Mouse (Mus musculus) forebrain, embryonic 10.5 days (tissue): Measurements from ENCODE around the gene Nrg4. TPM values are rescaled to one million over a fixed set of nuclear protein-coding genes. Genes with fewer than 3 reads are reported as not detected.

ENCODE experiments used
- DNase-seq: peaks from one replicate; pipeline ENCODE4 v3.0.0-alpha.2; 2017; ENCODE audit warnings: low spot score; ENCODE audit errors: extremely low spot score
- H3K27ac ChIP-seq: fragments of 300-500 bp; sonication (generic); 2 replicates; pipeline ENCODE4 v1.5.1; 2016; ENCODE audit warnings: mild to moderate bottlenecking
- H3K27me3 ChIP-seq: fragments of 300-500 bp; sonication (generic); 2 replicates; pipeline ENCODE4 v1.6.1; 2016; ENCODE audit warnings: mild to moderate bottlenecking; ENCODE audit not compliant: poor library complexity, severe bottlenecking
- H3K36me3 ChIP-seq: fragments of 300-500 bp; sonication (generic); replicated peaks from 2 replicates; pipeline ENCODE4 v1.6.1; 2016; ENCODE audit warnings: mild to moderate bottlenecking, moderate library complexity
- H3K4me1 ChIP-seq: fragments of 300-500 bp; sonication (generic); 2 replicates; pipeline ENCODE4 v1.6.1; 2016
- H3K4me3 ChIP-seq: fragments of 300-500 bp; sonication (generic); 2 replicates; pipeline ENCODE4 v1.5.1; 2016; ENCODE audit warnings: mild to moderate bottlenecking, moderate library complexity
- H3K9me3 ChIP-seq: fragments of 300-500 bp; sonication (generic); 2 replicates; pipeline ENCODE4 v1.6.1; 2016; ENCODE audit warnings: mild to moderate bottlenecking, moderate library complexity
- WGBS: fragments of 180-500 bp; shearing (Covaris S2); methylation state at CpG from one replicate; pipeline ENCODE4 v1.1.7; 2016; 5-methylcytosine and 5-hydroxymethylcytosine counted together
- polyA plus RNA-seq: library from polyadenylated mRNA; unstranded; fragments of >200 nt; fragmentation: Nextera tagmentation; extraction: Ambion mirVana; gene quantifications from 2 replicates; pipeline ENCODE4 v1.2.1, GENCODE M21; 2016

Gene Nrg4
- polyA plus RNA-seq, 1 experiment from 2014 or later = 0.73 TPM

- Histone ChIP-seq H3K4me3 (no peak overlapping the region), H3K27me3 (no peaks in the 10 kb centered on the region), H3K4me1 (no peaks in the 10 kb centered on the region), H3K9me3 (no peaks in the 10 kb centered on the region), H3K27ac (no peak overlapping the region), H3K36me3 (peaks cover 97% of the 10 kb centered on the region)
- no peak for DNase-seq
- 87% methylated on average over 3 of the region's 3 CpGs for WGBS
These were observed 109.3 kb downstream of the Nrg4 start for GRCm38 (mm10) chr9:55217381-55217780.

GRCm38 (mm10) chr9:55216078-55216477, 110.6 kb downstream of the Nrg4 start:
- Histone ChIP-seq H3K27me3 (no peaks in the 10 kb centered on the region), H3K36me3 (peaks cover 94% of the 10 kb centered on the region), H3K4me3 (no peak overlapping the region), H3K9me3 (no peaks in the 10 kb centered on the region), H3K27ac (no peak overlapping the region), H3K4me1 (peaks cover 5% of the 10 kb centered on the region)
- DNase-seq = no peak
- 80% methylated on average over 2 of the region's 2 CpGs for WGBS

- 90% methylated on average over 3 of the region's 3 CpGs for WGBS
- no peak overlapping the region for H3K4me3 ChIP-seq
- DNase-seq = no peak
- H3K4me1 ChIP-seq = peaks cover 5% of the 10 kb centered on the region
- H3K9me3 ChIP-seq = no peaks in the 10 kb centered on the region
- no peaks in the 10 kb centered on the region for H3K27me3 ChIP-seq
- peaks cover 91% of the 10 kb centered on the region for H3K36me3 ChIP-seq
- no peak overlapping the region for H3K27ac ChIP-seq
These were observed 111.0 kb downstream of the Nrg4 start for GRCm38 (mm10) chr9:55215648-55216047.

- Histone ChIP-seq H3K4me1 (peaks cover 11% of the 10 kb centered on the region), H3K27me3 (no peaks in the 10 kb centered on the region), H3K27ac (no peak overlapping the region), H3K9me3 (no peaks in the 10 kb centered on the region), H3K36me3 (peaks cover 85% of the 10 kb centered on the region), H3K4me3 (no peak overlapping the region)
- no peak for DNase-seq
- WGBS = 94% methylated on average over 3 of the region's 3 CpGs
These were observed 111.6 kb downstream of the Nrg4 start for GRCm38 (mm10) chr9:55215056-55215455.

GRCm38 (mm10) chr9:55213396-55213795, 113.2 kb downstream of the Nrg4 start:
- no peak overlapping the region for H3K27ac ChIP-seq
- H3K27me3 ChIP-seq = no peaks in the 10 kb centered on the region
- peaks cover 24% of the 10 kb centered on the region for H3K4me1 ChIP-seq
- H3K36me3 ChIP-seq = peaks cover 69% of the 10 kb centered on the region
- 97% methylated on average over 1 of the region's 1 CpGs for WGBS
- no peak overlapping the region for H3K4me3 ChIP-seq
- DNase-seq = no peak
- no peaks in the 10 kb centered on the region for H3K9me3 ChIP-seq

- 85% methylated on average over 4 of the region's 4 CpGs for WGBS
- Histone ChIP-seq H3K4me1 (peaks cover 30% of the 10 kb centered on the region), H3K4me3 (no peak overlapping the region), H3K36me3 (peaks cover 55% of the 10 kb centered on the region), H3K9me3 (no peaks in the 10 kb centered on the region), H3K27ac (no peak overlapping the region), H3K27me3 (no peaks in the 10 kb centered on the region)
- no peak for DNase-seq
These were observed 115.0 kb downstream of the Nrg4 start for GRCm38 (mm10) chr9:55211611-55212010.

GRCm38 (mm10) chr9:55208790-55209481, 117.7 kb downstream of the Nrg4 start, which contains the start of gene Fbxo22:
Gene Fbxo22, plus strand, starts transcription at chr9:55208925.
- WGBS = under 1% methylated on average over 65 of the region's 65 CpGs
- no peaks in the 10 kb centered on the region for H3K27me3 ChIP-seq
- H3K9me3 ChIP-seq = no peaks in the 10 kb centered on the region
- peaks cover 30% of the 10 kb centered on the region for H3K4me1 ChIP-seq
- peak within 1 kb of the TSS; percentile 93 for H3K4me3 ChIP-seq
- DNase-seq = peak; percentile 87
- peak within 1 kb of the TSS; percentile 95 for H3K27ac ChIP-seq
- H3K36me3 ChIP-seq = peaks cover 42% of the 10 kb centered on the region

GRCm38 (mm10) chr9:55208458-55208789, 118.2 kb downstream of the Nrg4 start:
- 0% methylated on average over 2 of the region's 2 CpGs for whole genome bisulfite sequencing
- no peak for DNase-seq
- Histone ChIP-seq H3K9me3 (no peaks in the 10 kb centered on the region), H3K4me3 (peak overlapping the region; percentile 93), H3K27me3 (no peaks in the 10 kb centered on the region), H3K4me1 (peaks cover 30% of the 10 kb centered on the region), H3K36me3 (peaks cover 39% of the 10 kb centered on the region), H3K27ac (peak overlapping the region; percentile 95)

GRCm38 (mm10) chr9:55199348-55199747, 127.3 kb downstream of the Nrg4 start:
- Histone ChIP-seq H3K27ac (no peak overlapping the region), H3K27me3 (no peaks in the 10 kb centered on the region), H3K36me3 (peaks cover 56% of the 10 kb centered on the region), H3K4me3 (no peak overlapping the region), H3K4me1 (no peaks in the 10 kb centered on the region), H3K9me3 (no peaks in the 10 kb centered on the region)
- no peak for DNase-seq
- WGBS = 89% methylated on average over 2 of the region's 2 CpGs

- H3K4me3 ChIP-seq = no peak overlapping the region
- no peaks in the 10 kb centered on the region for H3K9me3 ChIP-seq
- no peaks in the 10 kb centered on the region for H3K4me1 ChIP-seq
- no peak overlapping the region for H3K27ac ChIP-seq
- DNase-seq = no peak
- WGBS = 100% methylated on average over 1 of the region's 1 CpGs
- no peaks in the 10 kb centered on the region for H3K27me3 ChIP-seq
- H3K36me3 ChIP-seq = peaks cover 58% of the 10 kb centered on the region
These were observed 128.4 kb downstream of the Nrg4 start for GRCm38 (mm10) chr9:55198260-55198659.

GRCm38 (mm10) chr9:55195876-55196275, 130.8 kb downstream of the Nrg4 start:
- H3K9me3 ChIP-seq = no peaks in the 10 kb centered on the region
- no peaks in the 10 kb centered on the region for H3K4me1 ChIP-seq
- no peaks in the 10 kb centered on the region for H3K27me3 ChIP-seq
- 96% methylated on average over 3 of the region's 3 CpGs for WGBS
- DNase-seq = no peak
- no peak overlapping the region for H3K4me3 ChIP-seq
- peaks cover 64% of the 10 kb centered on the region for H3K36me3 ChIP-seq
- no peak overlapping the region for H3K27ac ChIP-seq

GRCm38 (mm10) chr9:55174235-55174634, 152.4 kb downstream of the Nrg4 start:
- Histone ChIP-seq H3K27ac (no peak overlapping the region), H3K36me3 (peaks cover 27% of the 10 kb centered on the region), H3K4me3 (no peak overlapping the region), H3K9me3 (no peaks in the 10 kb centered on the region), H3K4me1 (peaks cover 13% of the 10 kb centered on the region; the same call in 1 of the 2 replicates), H3K27me3 (no peaks in the 10 kb centered on the region)
- 67% methylated on average over 2 of the region's 2 CpGs for WGBS
- no peak for DNase-seq

GRCm38 (mm10) chr9:55172195-55172685, 154.4 kb downstream of the Nrg4 start:
- Histone ChIP-seq H3K27me3 (no peaks in the 10 kb centered on the region), H3K27ac (no peak overlapping the region), H3K9me3 (no peaks in the 10 kb centered on the region), H3K4me3 (no peak overlapping the region), H3K36me3 (peaks cover 33% of the 10 kb centered on the region), H3K4me1 (peaks cover 13% of the 10 kb centered on the region; the same call in 1 of the 2 replicates)
- WGBS = 92% methylated on average over 1 of the region's 1 CpGs
- DNase-seq = no peak
